ENCODE assay signal across 18 mouse cellular contexts in the genomic region with DNA sequence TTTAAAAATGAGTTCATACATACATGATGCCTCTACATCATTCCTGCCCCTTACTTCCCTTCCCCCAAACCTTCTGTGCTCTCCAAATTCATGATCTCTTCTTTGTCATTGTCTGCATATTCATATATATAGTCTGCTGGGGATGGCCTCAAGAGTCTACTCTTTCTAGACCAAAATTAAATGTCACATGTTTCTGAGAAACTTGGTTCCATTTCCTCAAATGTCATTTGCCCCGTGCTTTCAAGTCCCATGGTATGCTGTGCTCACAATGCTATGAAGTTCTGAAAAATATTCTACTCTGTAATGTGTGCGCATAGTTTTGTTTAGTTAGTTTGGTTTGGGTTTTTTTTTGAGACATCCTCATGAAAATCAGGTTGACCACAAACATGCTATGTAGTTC.
"Had no signal": no experiment of that assay in that cellular context is flagged by ENCODE, and none has a peak within 500 bp of the region (broad histone marks: within the 10 kb centered on the region; RNA-seq: fewer than 3 reads in every experiment).

No protein-coding gene starts in this region.

- ATAC-seq: midbrain, embryonic 16.5 days had no signal

- H3K27me3 ChIP-seq: neural tube, embryonic 12.5 days; stomach, embryonic 15.5 days had no signal

- H3K4me3 ChIP-seq: midbrain, embryonic 10.5 days; midbrain, embryonic 12.5 days; myocyte; neural tube, embryonic 12.5 days; stomach, embryonic 15.5 days had no signal

- DNase-seq: lung, adult 18-20 months; lung, embryonic 14.5 days; lung, postnatal 10 days; lung, postnatal 4 days; midbrain, embryonic 14.5 days; right cerebral cortex, postnatal 14 days; right cerebral cortex, postnatal 4 days; spleen, adult 18-20 months; thymus, adult 2 months; thymus, postnatal 25 days; thymus, postnatal 4 days had no signal

- H3K4me1 ChIP-seq: midbrain, embryonic 12.5 days; neural tube, embryonic 12.5 days; stomach, embryonic 15.5 days had no signal

- H3K9me3 ChIP-seq: midbrain, embryonic 10.5 days; midbrain, embryonic 12.5 days; neural tube, embryonic 12.5 days; stomach, embryonic 15.5 days had no signal

- H3K36me3 ChIP-seq: midbrain, embryonic 10.5 days; midbrain, embryonic 12.5 days; neural tube, embryonic 12.5 days; stomach, embryonic 15.5 days had no signal

- H3K9ac ChIP-seq: lung, embryonic 14.5 days; midbrain, embryonic 12.5 days; neural tube, embryonic 12.5 days; stomach, embryonic 15.5 days had no signal

- H3K4me2 ChIP-seq: lung, embryonic 14.5 days; midbrain, embryonic 12.5 days; neural tube, embryonic 12.5 days; stomach, embryonic 15.5 days had no signal

- H3K27ac ChIP-seq: midbrain, embryonic 10.5 days; midbrain, embryonic 12.5 days; neural tube, embryonic 12.5 days; stomach, embryonic 15.5 days; stomach, postnatal 0 days had no signal
